Mouse (Mus musculus) MEL (cell line): ENCODE measurements around the gene Rap1b. TPM values are rescaled to one million over a fixed set of nuclear protein-coding genes. Genes with fewer than 3 reads are reported as not detected.
"Not testable (repeated sequence)": the region's sequence is repeated elsewhere in the genome, so short reads cannot be mapped to it uniquely, and the experiment has no call there.

ENCODE experiments used
- DNase-seq: peaks from one replicate; pipeline ENCODE4 v3.0.0; 2011; ENCODE audit warnings: low read depth, low spot score
- H3K27ac ChIP-seq: 2 replicates; pipeline ENCODE4 v1.5.1; 2012; ENCODE audit warnings: low read depth, mild to moderate bottlenecking, control low read depth, low read length, moderate library complexity; ENCODE audit not compliant: control insufficient read depth
- H3K27me3 ChIP-seq, 2 experiments: fragments of 150-350 bp in 1 of 2; sonication (generic) in 1 of 2; 2 replicates each; pipeline ENCODE4 v1.6.1; 2012; ENCODE audit warnings: low read length in 2 of 2, mild to moderate bottlenecking in 2 of 2, improper control_type of control experiment in 1 of 2, moderate library complexity in 1 of 2; ENCODE audit not compliant: insufficient read depth in 2 of 2, control insufficient read depth in 1 of 2
- H3K36me3 ChIP-seq, 2 experiments: 2 replicates each; pipeline ENCODE4 v1.6.1; 2012 to 2014; ENCODE audit warnings: low read length in 2 of 2, improper control_type of control experiment in 1 of 2, inconsistent platforms in 1 of 2, mild to moderate bottlenecking in 1 of 2; ENCODE audit not compliant: insufficient read depth in 2 of 2, control insufficient read depth in 1 of 2
- H3K4me1 ChIP-seq, 2 experiments: fragments of 150-350 bp in 1 of 2; sonication (generic) in 1 of 2; 2 replicates each; pipeline ENCODE4 v1.6.1; 2012; ENCODE audit warnings: low read length in 2 of 2, improper control_type of control experiment in 1 of 2, mild to moderate bottlenecking in 1 of 2; ENCODE audit not compliant: insufficient read depth in 2 of 2, control insufficient read depth in 1 of 2
- H3K4me3 ChIP-seq, 2 experiments: fragments of 150-350 bp in 1 of 2; sonication (generic) in 1 of 2; 2 replicates each; pipeline ENCODE4 v1.5.1; 2012; ENCODE audit warnings: low read depth in 2 of 2, low read length in 2 of 2, mild to moderate bottlenecking in 2 of 2, moderate library complexity in 2 of 2, control low read depth in 1 of 2, improper control_type of control experiment in 1 of 2; ENCODE audit not compliant: control insufficient read depth in 1 of 2, insufficient read depth in 1 of 2
- H3K79me2 ChIP-seq: 2 replicates; pipeline ENCODE4 v1.6.1; 2012; ENCODE audit warnings: mild to moderate bottlenecking, low read length, moderate library complexity; ENCODE audit not compliant: control insufficient read depth, poor library complexity, insufficient read depth
- H3K9ac ChIP-seq: 2 replicates; pipeline ENCODE4 v1.6.1; 2012; ENCODE audit warnings: low read depth, mild to moderate bottlenecking, control low read depth, low read length, moderate library complexity; ENCODE audit not compliant: control insufficient read depth, poor library complexity, severe bottlenecking
- H3K9me3 ChIP-seq: fragments of 150-350 bp; sonication (generic); replicated peaks from 2 replicates; pipeline ENCODE4 v1.6.1; 2012; ENCODE audit warnings: mild to moderate bottlenecking, low read length, improper control_type of control experiment, moderate library complexity; ENCODE audit not compliant: insufficient read depth
- CTCF ChIP-seq, 3 experiments: IDR thresholded peaks in 2 of 3; conservative IDR thresholded peaks in 1 of 3; 2 replicates each; pipeline ENCODE4 v1.5.1; 2011 to 2012; ENCODE audit warnings: low read length in 3 of 3, low read depth in 2 of 3, mild to moderate bottlenecking in 2 of 3, improper control_type of control experiment in 1 of 3, inconsistent platforms in 1 of 3, mixed read lengths in 1 of 3, moderate library complexity in 1 of 3; ENCODE audit not compliant: control insufficient read depth in 1 of 3, insufficient read depth in 1 of 3, poor library complexity in 1 of 3, severe bottlenecking in 1 of 3
- EP300 ChIP-seq, 2 experiments: IDR thresholded peaks; 2 replicates each; pipeline ENCODE4 v1.6.1; 2011; ENCODE audit warnings: improper control_type of control experiment in 2 of 2, low read length in 2 of 2, low read depth in 1 of 2, mild to moderate bottlenecking in 1 of 2
- ETS1 ChIP-seq: IDR thresholded peaks from 2 replicates; pipeline ENCODE4 v1.6.1; 2012; ENCODE audit warnings: low read depth, mild to moderate bottlenecking, inconsistent platforms, low read length, improper control_type of control experiment, moderate library complexity
- MAX ChIP-seq: IDR thresholded peaks from 2 replicates; pipeline ENCODE4 v1.6.1; 2011; ENCODE audit warnings: low read length, improper control_type of control experiment
- MYC ChIP-seq: IDR thresholded peaks from 2 replicates; pipeline ENCODE4 v1.6.1; 2011; ENCODE audit warnings: low read depth, mild to moderate bottlenecking, low read length, improper control_type of control experiment, moderate library complexity
- NRF1 ChIP-seq: IDR thresholded peaks from 2 replicates; pipeline ENCODE4 v1.6.1; 2014; ENCODE audit warnings: low read depth, mild to moderate bottlenecking, inconsistent platforms, low read length, improper control_type of control experiment, moderate library complexity; ENCODE audit not compliant: poor library complexity, insufficient read depth, severe bottlenecking
- SIN3A ChIP-seq: IDR thresholded peaks from 2 replicates; pipeline ENCODE4 v1.6.1; 2012; ENCODE audit warnings: low read length, improper control_type of control experiment, inconsistent platforms
- UBTF ChIP-seq: IDR thresholded peaks from 2 replicates; pipeline ENCODE4 v1.6.1; 2012; ENCODE audit warnings: low read depth, mild to moderate bottlenecking, inconsistent platforms, low read length, improper control_type of control experiment, moderate library complexity, borderline replicate concordance; ENCODE audit not compliant: insufficient read depth
- USF1 ChIP-seq: IDR thresholded peaks from 2 replicates; pipeline ENCODE4 v1.6.1; 2014; ENCODE audit warnings: low read depth, mild to moderate bottlenecking, inconsistent platforms, low read length, improper control_type of control experiment, moderate library complexity
- ZC3H11A ChIP-seq: IDR thresholded peaks from 2 replicates; pipeline ENCODE4 v1.6.1; 2012; ENCODE audit warnings: low read depth, mild to moderate bottlenecking, inconsistent platforms, low read length, improper control_type of control experiment
- ZKSCAN1 ChIP-seq: IDR thresholded peaks from 2 replicates; pipeline ENCODE4 v1.6.1; 2012; ENCODE audit warnings: low read depth, mild to moderate bottlenecking, inconsistent platforms, low read length, improper control_type of control experiment, moderate library complexity
- ZMIZ1 ChIP-seq: IDR thresholded peaks from 2 replicates; pipeline ENCODE4 v1.6.1; 2012; ENCODE audit warnings: low read depth, mild to moderate bottlenecking, inconsistent platforms, low read length, improper control_type of control experiment, moderate library complexity
- ZNF384 ChIP-seq: IDR thresholded peaks from 2 replicates; pipeline ENCODE4 v1.6.1; 2012; ENCODE audit warnings: low read depth, mild to moderate bottlenecking, inconsistent platforms, low read length, improper control_type of control experiment
- polyA plus RNA-seq, 2 experiments: library from polyadenylated mRNA; stranded (reverse) in 1 of 2; unstranded in 1 of 2; fragments of >175 nt in 1 of 2; fragments of >200 nt in 1 of 2; gene quantifications; 2 replicates each; pipeline versions ENCODE4 v1.2.1 to v1.2.4; 2012; ENCODE audit warnings: low replicate concordance in 2 of 2, low read depth in 1 of 2; ENCODE audit not compliant: insufficient read length in 2 of 2, insufficient read depth in 1 of 2, missing spikeins in 1 of 2
- total RNA-seq: library from RNA; depleted of rRNA; stranded (reverse); fragments of 300-350 nt; gene quantifications from 2 replicates; pipeline ENCODE4 v1.2.3, GENCODE M21; 2012

Rap1b gene
- total and polyA plus RNA-seq, 3 experiments: 42.3 to 89.1 (median 83.3) TPM

DNA sequence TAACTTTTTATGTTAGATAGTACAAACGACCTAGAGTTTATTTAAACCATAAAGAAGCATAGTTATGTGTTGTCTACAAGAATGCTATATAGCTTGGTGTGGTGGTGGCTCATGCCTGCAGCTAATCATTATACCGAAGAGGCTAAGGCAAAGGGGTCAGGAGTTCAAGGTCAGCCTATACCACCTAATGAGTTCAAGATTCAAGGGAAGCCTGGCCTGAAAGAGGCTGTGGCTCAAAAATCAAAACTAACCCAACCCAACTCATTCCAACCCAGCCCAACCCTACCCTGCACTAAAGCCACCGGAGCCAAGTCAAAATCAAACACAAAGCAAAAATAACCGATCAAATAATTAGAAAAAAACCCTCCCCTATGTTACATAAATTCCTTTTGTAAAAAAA lies 49.4 kb upstream of the Rap1b start:
- H3K79me2 ChIP-seq: no peaks in the 10 kb centered on the region
- no peaks in the 10 kb centered on the region for H3K4me1 ChIP-seq
- no peak for TF ChIP-seq USF1
- TF ChIP-seq ZC3H11A: no peak
- TF ChIP-seq ZKSCAN1: no peak
- no peak for TF ChIP-seq NRF1
- TF ChIP-seq UBTF: no peak
- TF ChIP-seq ZNF384: no peak
- no peak for TF ChIP-seq ZMIZ1
- no peak for TF ChIP-seq CTCF (IDR thresholded peaks at IDR 0.05 in 2 of 3, conservative IDR thresholded peaks at IDR 0.05 in 1 of 3; ENCODE audit: control insufficient read depth in 1 of 3, insufficient read depth in 1 of 3, low read depth in 2 of 3, low read length in 3 of 3, poor library complexity in 1 of 3, severe bottlenecking in 1 of 3)
- TF ChIP-seq, all 39 proteins: peak for 0
- H3K9me3 ChIP-seq: no peaks in the 10 kb centered on the region
- no peak overlapping the region for H3K27ac ChIP-seq
- no peak overlapping the region for H3K4me3 ChIP-seq
- H3K9ac ChIP-seq: no peak overlapping the region
- DNase-seq: no peak
- no peaks in the 10 kb centered on the region for H3K27me3 ChIP-seq
- H3K36me3 ChIP-seq: no peaks in the 10 kb centered on the region

DNA sequence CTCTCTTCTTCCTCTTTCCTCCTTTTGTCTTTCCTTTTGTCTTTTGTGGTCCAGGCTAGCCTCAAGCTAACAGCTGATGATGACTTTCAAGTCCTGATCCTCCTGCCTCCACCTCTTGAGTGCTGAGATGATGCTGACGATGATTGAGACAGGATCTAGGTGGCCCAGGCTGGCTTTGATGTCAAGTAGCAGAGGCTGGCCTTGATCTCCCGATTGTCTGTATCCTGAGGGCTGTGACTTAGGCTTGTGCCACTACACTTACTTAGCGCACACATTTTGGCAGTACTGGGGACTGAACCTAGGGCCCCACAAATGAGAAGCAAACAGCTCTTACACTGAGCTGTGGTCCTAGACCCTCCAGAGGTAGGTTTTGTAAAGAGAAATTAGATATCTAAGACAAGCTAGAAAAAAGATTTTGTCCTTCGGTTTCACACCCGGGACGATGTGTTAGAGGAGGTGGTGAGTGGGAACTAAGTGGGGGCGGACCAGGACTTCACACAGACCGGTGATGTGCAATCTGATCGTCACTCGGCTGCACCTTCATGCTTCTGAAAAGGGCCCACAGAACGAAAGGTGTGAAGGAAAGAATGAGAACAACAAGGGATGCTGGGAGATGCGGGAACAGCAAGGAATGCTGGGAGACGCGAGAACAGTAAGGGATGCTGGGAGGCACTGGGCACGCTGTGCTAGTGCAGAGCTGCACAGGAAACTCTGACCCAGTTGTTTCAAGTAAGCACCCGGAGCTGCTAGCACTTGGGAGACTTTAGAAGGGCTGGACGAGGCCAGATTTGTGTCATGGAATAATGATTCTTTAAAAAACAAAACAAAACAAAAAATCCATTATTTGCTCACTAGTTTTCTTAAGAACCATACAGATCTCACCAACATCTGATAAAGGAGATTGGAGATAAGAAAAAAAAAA lies 48.5 kb upstream of the Rap1b start:
- no peaks in the 10 kb centered on the region for H3K9me3 ChIP-seq
- no peaks in the 10 kb centered on the region for H3K36me3 ChIP-seq
- no peaks in the 10 kb centered on the region for H3K79me2 ChIP-seq
- H3K4me3 ChIP-seq: no peak overlapping the region
- TF ChIP-seq MYC (no peak), SIN3A (no peak), ETS1 (no peak), EP300 (IDR thresholded peaks at IDR 0.05; ENCODE audit: low read depth in 1 of 2, low read length in 2 of 2) (no peak), MAX (no peak)
- TF ChIP-seq, all 39 proteins: peak for 0
- no peak overlapping the region for H3K9ac ChIP-seq
- no peaks in the 10 kb centered on the region for H3K27me3 ChIP-seq
- DNase-seq: no peak
- no peak overlapping the region for H3K27ac ChIP-seq
- no peaks in the 10 kb centered on the region for H3K4me1 ChIP-seq

DNA sequence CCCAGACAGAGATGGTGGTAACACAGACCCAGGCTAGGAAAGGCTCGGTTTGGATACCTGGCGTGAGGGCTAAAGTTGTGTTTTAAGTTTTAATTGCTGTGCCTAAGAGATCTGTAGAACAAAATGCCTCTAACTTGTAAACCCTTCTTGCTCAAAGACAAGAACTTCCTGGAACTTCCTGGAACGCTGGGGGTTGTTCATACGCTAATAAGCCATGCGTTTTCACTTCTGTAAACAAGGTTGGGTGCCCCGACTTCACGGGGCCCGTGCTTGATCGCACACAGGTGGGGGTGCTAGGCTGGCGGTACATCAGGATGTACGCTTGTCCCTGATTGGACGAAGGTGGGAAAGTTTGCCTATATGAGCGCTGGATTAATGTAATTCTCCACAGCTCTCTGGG lies 47.3 kb upstream of the Rap1b start:
- H3K9ac ChIP-seq, H3K79me2 ChIP-seq, H3K36me3 ChIP-seq, H3K27me3 ChIP-seq, H3K4me1 ChIP-seq, H3K9me3 ChIP-seq, H3K27ac ChIP-seq, H3K4me3 ChIP-seq, DNase-seq: not testable (repeated sequence)
